Mouse (Mus musculus) kidney, postnatal 14 days (tissue): ENCODE measurements around the gene Gpsm2.
"Not testable (repeated sequence)": the region's sequence is repeated elsewhere in the genome, so short reads cannot be mapped to it uniquely, and the experiment has no call there.

Experiments used
- DNase-seq: peaks from one replicate; pipeline ENCODE4 v3.0.0; 2022; ENCODE audit warnings: mixed read lengths

Gene Gpsm2

DNA sequence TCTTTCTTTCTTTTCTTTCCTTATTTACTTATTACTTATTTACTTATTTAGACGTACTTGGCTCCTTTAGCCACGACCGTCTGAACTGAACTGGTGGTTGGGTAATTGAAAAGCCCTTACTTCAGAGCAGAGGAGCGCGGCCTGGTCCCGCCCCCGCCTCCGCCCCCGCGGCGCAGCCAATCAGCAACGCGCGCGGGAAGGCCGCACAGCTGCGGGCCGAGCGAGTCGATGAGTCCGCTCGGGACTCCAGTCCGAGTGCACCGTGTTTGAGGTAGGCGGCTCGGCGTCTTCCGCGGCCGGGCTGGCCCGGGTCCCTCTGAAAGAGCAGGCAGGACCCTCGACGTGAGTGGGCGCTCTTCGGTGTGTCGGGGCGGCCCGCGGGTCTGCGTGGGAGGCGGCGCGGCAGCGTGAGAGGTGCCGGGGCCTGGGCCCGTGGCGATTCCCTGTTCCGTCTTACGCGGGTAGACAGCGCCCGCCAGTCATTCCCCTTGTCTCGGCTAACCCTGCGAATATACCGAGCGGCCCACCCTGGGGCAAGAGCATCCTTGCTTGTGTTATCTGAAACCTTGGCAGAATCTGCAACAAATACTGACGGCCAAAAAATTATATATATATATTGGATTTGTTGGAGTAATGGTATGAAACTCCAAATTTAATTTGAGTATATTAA, 68.3 kb downstream of the Gpsm2 start, which contains the start of gene Clcc1:
Gene Clcc1 (plus strand): TSS at position 204 of the 670 bp plus-strand sequence.
- peak; percentile 98 for DNase-seq

DNA sequence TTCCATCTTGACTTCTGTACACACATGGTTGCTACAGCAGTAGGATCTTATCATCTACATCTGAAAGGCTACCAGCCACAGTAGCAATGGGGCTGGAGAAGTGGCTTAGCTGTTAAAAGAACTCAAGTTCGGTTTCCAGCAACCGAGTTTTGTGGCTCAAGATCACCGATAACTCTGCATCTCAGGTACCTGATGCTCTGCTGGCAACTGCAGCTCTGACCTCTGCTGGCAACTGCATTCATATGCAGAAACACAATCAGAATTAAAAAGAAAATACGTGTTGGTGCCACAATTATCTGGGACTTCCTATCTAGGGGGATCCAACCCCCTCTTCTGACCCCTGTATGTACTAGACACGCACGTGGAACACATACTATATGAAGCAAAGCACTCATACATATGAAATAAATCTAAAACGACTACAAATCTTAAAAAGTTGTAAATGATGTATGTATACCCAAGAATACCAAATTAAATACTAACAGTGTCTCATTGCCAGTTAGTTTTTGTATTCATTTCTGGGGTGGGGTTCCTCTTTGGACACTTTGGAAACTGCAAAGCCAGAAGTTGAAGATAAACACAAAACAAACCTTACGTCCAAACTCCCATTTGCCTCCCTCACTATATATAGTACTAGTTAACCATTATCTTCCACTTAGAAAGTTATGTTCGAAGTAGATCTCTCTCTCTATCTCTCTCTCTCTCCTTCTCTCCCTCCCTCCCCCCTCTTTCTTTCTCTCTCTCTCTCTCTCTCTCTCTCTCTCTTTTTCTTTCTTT, 69.1 kb downstream of the Gpsm2 start:
- no peak for DNase-seq

DNA sequence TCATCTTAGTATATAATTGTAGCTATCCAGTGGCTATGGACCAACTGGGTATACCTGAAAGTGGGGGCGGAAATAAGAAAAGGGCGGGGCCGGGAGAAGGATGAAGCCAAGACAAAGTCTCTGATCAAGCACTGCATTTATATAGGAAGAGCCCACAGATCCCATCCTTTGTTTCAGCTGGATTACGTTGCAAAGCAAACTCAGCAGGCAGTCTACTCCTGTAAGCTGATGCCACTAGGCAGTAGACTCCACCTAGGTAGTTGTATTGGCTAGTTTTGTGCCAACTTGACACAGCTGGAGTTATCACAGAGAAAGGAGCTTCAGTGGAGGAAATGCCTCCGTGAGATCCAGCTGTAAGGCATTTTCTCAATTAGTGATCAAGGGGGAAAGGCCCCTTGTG, 74.4 kb downstream of the Gpsm2 start:
- DNase-seq, result not testable (repeated sequence)

DNA sequence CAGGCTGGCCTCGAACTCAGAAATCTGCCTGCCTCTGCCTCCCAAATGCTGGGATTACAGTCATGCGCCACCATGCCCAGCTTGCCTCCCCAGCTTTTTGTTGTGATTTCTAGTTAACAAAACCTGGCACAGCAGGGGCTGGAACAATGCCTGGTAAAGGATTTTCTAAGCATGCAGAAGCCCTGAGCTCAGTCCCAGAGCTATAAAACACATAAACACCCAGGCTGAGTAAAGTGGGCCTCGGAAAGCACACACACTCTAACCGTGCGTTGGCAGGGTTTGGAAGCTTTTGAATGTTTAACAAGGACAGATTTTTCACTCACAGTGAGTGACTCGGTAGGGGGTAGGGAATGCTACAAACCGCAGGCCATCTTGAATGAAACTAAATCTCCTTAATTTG, 76.1 kb downstream of the Gpsm2 start:
- DNase-seq, result no peak

DNA sequence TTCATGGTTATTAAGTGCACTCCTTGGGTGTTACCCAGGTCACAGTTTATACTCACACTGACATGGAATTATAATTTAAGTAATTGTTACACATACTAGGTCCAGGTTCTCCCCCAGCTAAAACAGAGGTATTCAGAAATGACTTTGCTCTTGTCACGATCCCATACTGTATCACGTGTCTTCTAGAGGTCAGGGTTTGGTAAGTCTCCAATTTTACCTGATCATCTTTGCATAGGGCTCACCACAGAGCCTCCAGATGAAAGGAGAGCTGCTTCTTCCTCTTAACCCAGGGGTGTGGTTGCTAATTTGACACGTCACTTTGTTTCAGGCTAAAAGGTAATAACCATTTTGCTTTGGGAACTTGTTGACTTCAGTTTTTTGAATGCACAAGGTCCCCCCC, 77.3 kb downstream of the Gpsm2 start:
- no peak for DNase-seq

DNA sequence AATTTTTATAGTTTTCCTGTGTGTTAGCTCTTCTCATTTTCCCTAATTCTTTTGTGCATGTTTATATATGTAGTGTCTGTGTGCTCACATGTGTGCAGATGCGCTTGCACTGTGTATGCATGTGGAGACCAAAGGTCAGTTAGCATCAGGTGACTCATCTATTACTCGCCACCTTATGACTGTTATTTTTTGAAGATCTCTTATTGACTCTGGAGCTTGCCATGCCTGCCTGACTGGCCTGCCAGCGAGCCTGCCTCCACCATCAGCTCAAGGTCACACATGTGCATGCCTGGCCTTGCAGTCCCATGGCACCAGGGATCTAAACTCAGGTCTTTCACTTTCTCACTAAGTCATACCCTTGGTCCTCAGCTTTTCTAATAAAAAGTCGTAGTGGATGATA, 81.1 kb downstream of the Gpsm2 start:
- no peak for DNase-seq

DNA sequence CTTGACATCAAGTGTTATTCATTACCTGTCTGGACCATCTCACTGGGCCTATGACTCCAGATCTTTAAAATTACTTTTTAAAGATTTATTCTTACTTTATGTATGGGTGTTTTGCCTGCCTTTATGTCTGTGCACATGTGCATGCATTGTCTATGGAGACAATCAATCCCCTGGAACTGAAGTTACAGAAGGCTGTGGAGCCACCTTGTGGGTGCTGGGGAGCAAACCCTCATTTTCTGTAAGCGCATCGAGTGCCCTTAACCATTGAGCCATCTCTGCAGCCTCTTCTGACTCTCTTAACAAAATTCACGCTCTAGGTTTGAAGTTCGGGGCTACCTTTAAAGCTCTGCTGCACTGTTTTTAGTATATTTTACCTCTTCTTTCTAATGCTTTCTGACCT, 82.7 kb downstream of the Gpsm2 start:
- no peak for DNase-seq

DNA sequence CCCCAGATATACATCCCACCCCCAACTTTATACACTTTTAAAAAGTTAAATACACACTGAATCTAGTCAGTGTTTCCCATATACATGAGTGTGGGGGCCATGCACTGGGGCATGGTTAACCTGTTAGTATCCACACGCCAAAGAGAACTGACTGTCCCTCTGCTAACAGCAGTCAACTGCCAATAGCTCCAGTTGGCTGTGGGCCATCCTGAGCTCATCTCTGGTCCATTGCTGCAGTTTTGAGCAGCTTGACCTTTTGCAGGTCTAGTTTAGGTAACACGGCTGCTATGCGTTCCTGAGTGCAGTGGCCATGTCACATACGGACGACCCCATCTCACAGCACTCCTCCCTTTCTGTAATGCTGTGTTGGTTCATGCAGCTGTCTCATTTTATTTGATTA, 87.3 kb downstream of the Gpsm2 start:
- no peak for DNase-seq
